Mouse (Mus musculus): ENCODE results near the gene Rbm17. TPM values are rescaled to one million over a fixed set of nuclear protein-coding genes. Genes with fewer than 3 reads are reported as not detected.

Gene Rbm17
- polyA plus RNA-seq, 1 experiment from 2014 or later = 127 TPM

DNA sequence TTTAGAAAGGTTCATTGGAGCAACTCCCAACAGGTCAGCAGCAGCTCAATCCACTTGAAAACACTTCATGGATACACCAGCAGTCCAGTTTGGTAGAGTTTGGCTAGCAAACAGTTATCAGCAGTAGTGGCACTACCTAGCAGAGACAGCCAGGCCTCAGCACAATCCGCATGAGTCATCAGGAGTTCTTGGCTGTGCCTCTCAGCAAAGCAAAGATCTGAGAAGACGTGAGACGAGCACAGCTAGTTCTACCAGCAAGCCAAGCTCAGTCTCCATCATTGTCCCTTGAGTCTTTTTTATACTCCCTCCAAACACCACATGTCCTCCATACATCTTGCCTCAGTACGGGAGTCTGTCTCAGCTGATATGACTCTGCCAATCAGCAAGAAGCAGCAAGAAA, 24.6 kb downstream of the Rbm17 start:
- H3K27me3 ChIP-seq = no peaks in the 10 kb centered on the region
- 96% methylated on average over 4 of the region's 4 CpGs for WGBS
- H3K4me2 ChIP-seq = no peak overlapping the region
- peaks cover 13% of the 10 kb centered on the region for H3K36me3 ChIP-seq
- no peaks in the 10 kb centered on the region for H3K4me1 ChIP-seq (replicated peaks)
- H3K9me3 ChIP-seq = no peaks in the 10 kb centered on the region
- no peak overlapping the region for H3K4me3 ChIP-seq
- H3K27ac ChIP-seq (replicated peaks) = no peak overlapping the region
- no peak for ATAC-seq (ENCODE audit: low FRiP score, low read depth)
- H3K9ac ChIP-seq = no peak overlapping the region

DNA sequence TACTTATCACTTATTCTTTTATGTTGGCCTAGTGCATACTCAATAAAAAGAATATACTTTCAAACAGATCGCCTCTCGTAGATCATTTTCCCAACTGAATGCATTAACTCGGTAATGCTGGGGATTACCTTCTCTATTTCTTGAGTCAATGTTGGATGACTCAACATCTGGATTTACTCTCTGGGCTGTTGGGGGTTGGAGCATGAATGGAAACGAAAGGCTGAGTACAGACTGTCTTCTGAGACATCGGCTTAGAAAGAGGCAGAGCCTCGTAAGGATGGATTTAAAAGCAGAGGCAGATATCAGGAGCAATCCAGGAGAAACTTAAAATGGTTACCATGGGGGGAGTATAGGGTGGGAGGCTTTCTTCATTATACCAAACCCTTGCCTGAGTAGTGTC, 25.8 kb downstream of the Rbm17 start:
- H3K9ac ChIP-seq = no peak overlapping the region
- 0 out of 2 replicates have a peak, but pooled peaks cover 7% of the 10 kb centered on the region for H3K36me3 ChIP-seq
- no peak overlapping the region for H3K4me2 ChIP-seq
- no peaks in the 10 kb centered on the region for H3K9me3 ChIP-seq
- no peaks in the 10 kb centered on the region for H3K4me1 ChIP-seq (replicated peaks)
- H3K27ac ChIP-seq (replicated peaks) = no peak overlapping the region
- no peaks in the 10 kb centered on the region for H3K27me3 ChIP-seq
- ATAC-seq (ENCODE audit: low FRiP score, low read depth) = no peak
- no peak overlapping the region for H3K4me3 ChIP-seq
- WGBS = 92% methylated on average over 6 of the region's 6 CpGs

DNA sequence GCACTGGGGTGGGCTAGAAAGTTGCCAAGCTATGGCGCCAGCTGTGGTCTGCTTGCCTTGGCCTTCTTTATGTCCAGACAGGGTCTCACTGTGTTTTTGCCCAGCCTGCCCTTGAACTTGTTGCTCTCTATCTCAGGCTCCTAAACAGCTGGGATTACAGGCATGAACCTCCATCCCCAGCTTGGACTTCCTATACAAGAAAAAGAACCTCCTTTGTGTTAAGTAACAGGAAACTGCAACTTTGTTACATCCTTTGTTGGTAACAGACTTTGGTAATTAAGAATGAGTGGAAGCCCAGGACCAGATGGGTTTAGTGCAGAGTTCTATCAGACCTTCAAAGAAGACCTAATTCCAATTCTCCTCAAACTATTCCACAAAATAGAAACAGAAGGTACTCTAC, 30.3 kb downstream of the Rbm17 start:
- WGBS = 100% methylated on average over 1 of the region's 1 CpGs

GRCm38 (mm10) chr2:11571004-11571535, 32.9 kb downstream of the Rbm17 start:
- Histone ChIP-seq H3K4me2 (no peak overlapping the region), H3K27ac (replicated peaks) (no peak overlapping the region), H3K4me1 (replicated peaks) (no peaks in the 10 kb centered on the region), H3K36me3 (no peaks in the 10 kb centered on the region), H3K4me3 (no peak overlapping the region), H3K9ac (no peak overlapping the region), H3K9me3 (no peaks in the 10 kb centered on the region), H3K27me3 (no peaks in the 10 kb centered on the region)
- WGBS = 48% methylated on average over 6 of the region's 6 CpGs
- ATAC-seq (ENCODE audit: low FRiP score, low read depth) = no peak

More for the DNA sequence above, 30.3 kb downstream of the Rbm17 start:
- Histone ChIP-seq H3K4me2 (no peak overlapping the region), H3K4me1 (replicated peaks) (no peaks in the 10 kb centered on the region), H3K9ac (no peak overlapping the region), H3K27me3 (no peaks in the 10 kb centered on the region), H3K27ac (replicated peaks) (no peak overlapping the region), H3K9me3 (no peaks in the 10 kb centered on the region), H3K4me3 (no peak overlapping the region), H3K36me3 (no peaks in the 10 kb centered on the region)
- no peak for ATAC-seq (ENCODE audit: low FRiP score, low read depth)

DNA sequence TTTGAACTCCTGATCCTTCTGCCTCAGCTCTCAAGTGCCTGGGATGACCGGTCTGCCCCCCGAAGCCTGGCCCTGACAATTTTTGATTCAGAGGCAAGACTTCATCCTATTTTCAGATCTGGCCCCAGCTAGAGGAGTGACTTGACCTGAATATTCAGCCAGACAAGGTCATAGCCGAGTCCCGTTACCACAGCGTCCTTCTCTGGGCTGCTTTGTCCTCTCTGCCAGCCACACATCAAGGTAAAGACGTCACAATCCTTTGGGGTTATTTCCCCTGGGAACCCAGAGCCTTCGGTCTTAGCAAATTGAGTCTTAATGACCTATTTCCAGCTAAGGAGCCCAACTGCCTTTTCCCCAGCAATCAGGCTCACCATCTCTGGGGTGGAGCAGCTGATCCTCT, 35.5 kb downstream of the Rbm17 start:
- WGBS = 87% methylated on average over 7 of the region's 7 CpGs

GRCm38 (mm10) chr2:11567781-11568362, 36.1 kb downstream of the Rbm17 start:
- Histone ChIP-seq H3K27ac (replicated peaks) (no peak overlapping the region), H3K4me1 (replicated peaks) (no peaks in the 10 kb centered on the region), H3K4me3 (no peak overlapping the region), H3K36me3 (no peaks in the 10 kb centered on the region), H3K4me2 (no peak overlapping the region), H3K9ac (no peak overlapping the region), H3K27me3 (no peaks in the 10 kb centered on the region), H3K9me3 (no peaks in the 10 kb centered on the region)
- 59% methylated on average over 4 of the region's 4 CpGs for WGBS
- ATAC-seq (ENCODE audit: low FRiP score, low read depth) = no peak

More for the DNA sequence above, 35.5 kb downstream of the Rbm17 start:
- no peaks in the 10 kb centered on the region for H3K4me1 ChIP-seq (replicated peaks)
- H3K27me3 ChIP-seq = no peaks in the 10 kb centered on the region
- no peaks in the 10 kb centered on the region for H3K36me3 ChIP-seq
- H3K9me3 ChIP-seq = no peaks in the 10 kb centered on the region
- no peak overlapping the region for H3K9ac ChIP-seq
- H3K4me3 ChIP-seq = no peak overlapping the region
- no peak overlapping the region for H3K4me2 ChIP-seq
- ATAC-seq (ENCODE audit: low FRiP score, low read depth) = no peak
- H3K27ac ChIP-seq (replicated peaks) = no peak overlapping the region

DNA sequence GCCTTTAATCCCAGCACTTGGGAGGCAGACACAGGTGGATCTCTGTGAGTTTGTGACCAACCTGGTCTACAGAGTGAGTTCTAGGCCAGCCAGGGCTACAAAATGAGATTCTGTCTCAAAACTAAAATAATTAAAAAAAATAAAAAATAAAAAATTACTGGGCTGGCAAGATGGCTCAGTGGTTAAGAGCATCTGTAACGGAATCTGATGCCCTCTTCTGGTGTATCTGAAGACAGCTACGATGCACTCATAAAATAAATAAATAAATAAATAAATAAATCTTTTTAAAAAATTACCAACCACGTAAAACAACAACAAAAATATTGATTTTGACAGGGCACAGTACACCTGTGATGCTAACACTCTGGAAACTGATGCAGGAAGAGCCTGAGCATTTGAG, 37.1 kb downstream of the Rbm17 start:
- Histone ChIP-seq H3K27me3 (no peaks in the 10 kb centered on the region), H3K9ac (no peak overlapping the region), H3K4me1 (replicated peaks) (no peaks in the 10 kb centered on the region), H3K4me3 (no peak overlapping the region), H3K36me3 (no peaks in the 10 kb centered on the region), H3K4me2 (no peak overlapping the region), H3K27ac (replicated peaks) (no peak overlapping the region), H3K9me3 (no peaks in the 10 kb centered on the region)
- WGBS = 92% methylated on average over 3 of the region's 3 CpGs
- ATAC-seq (ENCODE audit: low FRiP score, low read depth) = no peak

- Histone ChIP-seq H3K4me3 (no peak overlapping the region), H3K4me1 (replicated peaks) (no peaks in the 10 kb centered on the region), H3K9me3 (no peaks in the 10 kb centered on the region), H3K27me3 (no peaks in the 10 kb centered on the region), H3K4me2 (no peak overlapping the region), H3K27ac (replicated peaks) (no peak overlapping the region), H3K9ac (no peak overlapping the region), H3K36me3 (no peaks in the 10 kb centered on the region)
- 40% methylated on average over 7 of the region's 7 CpGs for WGBS
- ATAC-seq (ENCODE audit: low FRiP score, low read depth) = no peak
Measured at GRCm38 (mm10) chr2:11566241-11566640, 37.7 kb downstream of the Rbm17 start.

DNA sequence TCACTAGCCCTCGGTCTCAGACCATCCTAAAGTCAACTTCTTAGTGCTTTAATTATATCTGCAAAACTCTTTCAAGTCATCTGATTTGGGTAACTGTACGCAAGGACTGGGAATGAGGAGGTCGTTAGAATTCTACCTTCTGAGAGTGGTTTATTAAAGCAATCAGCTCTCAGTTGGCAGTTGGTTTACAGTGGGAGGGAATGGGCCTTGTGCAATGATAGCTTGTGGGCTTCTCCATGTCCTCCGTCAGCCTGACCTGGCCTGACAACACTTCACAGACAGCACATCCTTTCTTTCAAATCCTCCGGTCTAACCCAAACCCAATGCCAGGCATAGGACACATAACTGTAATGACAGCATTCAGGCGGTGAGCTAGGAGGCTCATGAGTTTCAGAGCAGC, 39.2 kb downstream of the Rbm17 start:
- no peak overlapping the region for H3K27ac ChIP-seq (replicated peaks)
- no peaks in the 10 kb centered on the region for H3K27me3 ChIP-seq
- 91% methylated on average over 6 of the region's 6 CpGs for WGBS
- H3K36me3 ChIP-seq = no peaks in the 10 kb centered on the region
- H3K9ac ChIP-seq = no peak overlapping the region
- no peaks in the 10 kb centered on the region for H3K9me3 ChIP-seq
- ATAC-seq (ENCODE audit: low FRiP score, low read depth) = no peak
- no peak overlapping the region for H3K4me2 ChIP-seq
- no peaks in the 10 kb centered on the region for H3K4me1 ChIP-seq (replicated peaks)
- H3K4me3 ChIP-seq = no peak overlapping the region

DNA sequence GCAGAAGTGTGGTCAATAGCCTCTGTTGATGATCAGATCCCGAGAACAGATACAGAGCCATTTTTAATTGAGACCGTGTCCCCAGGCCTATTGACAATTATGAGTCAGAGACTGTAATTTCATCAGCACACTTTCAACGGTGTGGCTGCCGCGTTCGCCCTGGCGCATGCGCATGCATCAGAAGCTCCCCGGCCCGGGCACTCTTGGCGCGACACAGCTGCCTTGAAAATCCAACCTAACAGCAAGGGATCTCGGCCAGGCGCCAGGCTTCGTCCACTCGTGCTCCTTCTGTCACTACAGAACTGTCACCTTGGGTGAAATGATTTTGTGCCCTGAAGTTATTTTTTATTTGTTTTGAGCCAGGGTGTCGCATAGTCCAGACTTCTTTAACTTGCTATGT, 40.7 kb downstream of the Rbm17 start:
- H3K9ac ChIP-seq = no peak overlapping the region
- H3K27me3 ChIP-seq = no peaks in the 10 kb centered on the region
- no peak overlapping the region for H3K4me3 ChIP-seq
- no peaks in the 10 kb centered on the region for H3K36me3 ChIP-seq
- no peak for ATAC-seq (ENCODE audit: low FRiP score, low read depth)
- no peaks in the 10 kb centered on the region for H3K4me1 ChIP-seq (replicated peaks)
- no peak overlapping the region for H3K4me2 ChIP-seq
- WGBS = 93% methylated on average over 17 of the region's 17 CpGs
- no peaks in the 10 kb centered on the region for H3K9me3 ChIP-seq
- H3K27ac ChIP-seq (replicated peaks) = no peak overlapping the region

DNA sequence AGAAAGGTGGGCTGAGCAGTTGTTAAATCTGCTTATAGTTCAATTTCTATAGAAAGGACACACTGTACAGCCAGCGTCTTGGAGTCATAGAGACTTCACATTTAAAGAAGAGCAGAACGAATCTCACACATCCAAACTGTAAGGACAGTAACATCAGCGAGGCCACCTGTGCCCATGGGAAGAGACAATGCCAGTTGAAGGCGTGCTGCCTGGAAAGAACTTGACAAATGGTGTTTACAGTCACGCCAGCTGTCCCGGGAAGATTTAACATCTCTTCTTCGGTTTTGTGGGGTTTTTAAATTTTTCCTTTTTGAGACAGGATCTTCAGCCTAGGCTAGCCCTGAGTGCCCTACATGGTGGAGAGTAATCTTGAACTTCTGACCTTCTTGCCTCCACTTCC, 45.3 kb downstream of the Rbm17 start:
- Histone ChIP-seq H3K9me3 (no peaks in the 10 kb centered on the region), H3K4me1 (replicated peaks) (peaks cover 8% of the 10 kb centered on the region; the same call in 1 of the 2 replicates), H3K9ac (no peak overlapping the region), H3K27me3 (peaks cover 12% of the 10 kb centered on the region; the same call in 1 of the 2 replicates), H3K36me3 (no peaks in the 10 kb centered on the region), H3K4me2 (no peak overlapping the region), H3K4me3 (no peak overlapping the region), H3K27ac (replicated peaks) (no peak overlapping the region)
- ATAC-seq (ENCODE audit: low FRiP score, low read depth) = no peak
- 87% methylated on average over 7 of the region's 7 CpGs for WGBS

GRCm38 (mm10) chr2:11557244-11557643, 46.7 kb downstream of the Rbm17 start:
- no peaks in the 10 kb centered on the region for H3K36me3 ChIP-seq
- H3K27ac ChIP-seq (replicated peaks) = no peak overlapping the region
- H3K9me3 ChIP-seq = no peaks in the 10 kb centered on the region
- H3K4me2 ChIP-seq = no peak overlapping the region
- no peak overlapping the region for H3K4me3 ChIP-seq
- H3K4me1 ChIP-seq (replicated peaks) = peaks cover 22% of the 10 kb centered on the region
- WGBS = 57% methylated on average over 3 of the region's 3 CpGs
- H3K9ac ChIP-seq = no peak overlapping the region
- peaks cover 25% of the 10 kb centered on the region for H3K27me3 ChIP-seq
- no peak for ATAC-seq (ENCODE audit: low FRiP score, low read depth)

DNA sequence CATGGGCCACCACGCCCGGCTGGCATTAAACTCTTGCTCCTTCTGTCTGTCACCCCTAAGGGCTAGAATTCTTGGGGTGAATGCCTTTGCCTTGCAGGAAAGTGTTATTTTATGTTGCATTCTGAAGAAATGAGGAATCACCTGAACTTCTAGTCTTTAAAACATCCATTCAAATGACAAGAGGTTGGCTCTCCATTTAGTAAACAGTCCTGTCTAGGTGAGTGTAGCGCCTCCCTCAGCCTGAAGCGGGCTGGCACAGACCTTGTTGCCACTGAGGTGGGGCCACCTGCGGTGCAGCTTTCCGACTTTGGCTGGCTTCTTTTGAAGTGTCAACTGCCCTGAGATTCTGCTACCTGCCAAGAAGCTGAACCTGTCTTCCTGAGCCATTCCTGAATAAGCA, 48.6 kb downstream of the Rbm17 start:
- H3K27me3 ChIP-seq = peaks cover 27% of the 10 kb centered on the region
- 59% methylated on average over 6 of the region's 6 CpGs for WGBS
- no peak overlapping the region for H3K4me3 ChIP-seq
- no peak overlapping the region for H3K9ac ChIP-seq
- H3K9me3 ChIP-seq = no peaks in the 10 kb centered on the region
- no peak overlapping the region for H3K27ac ChIP-seq (replicated peaks)
- no peak overlapping the region for H3K4me2 ChIP-seq
- H3K36me3 ChIP-seq = no peaks in the 10 kb centered on the region
- ATAC-seq (ENCODE audit: low FRiP score, low read depth) = no peak
- H3K4me1 ChIP-seq (replicated peaks) = peaks cover 23% of the 10 kb centered on the region
